Mouse (Mus musculus) testis, adult 10 weeks (tissue): ENCODE results near the gene Gm27021. TPM values are rescaled to one million over a fixed set of nuclear protein-coding genes. Genes with fewer than 3 reads are reported as not detected.

ENCODE experiments used
- polyA plus RNA-seq: library from polyadenylated mRNA; stranded (reverse); fragments of 350-450 nt; fragmentation: Illumina TruSeq; extraction: RNeasy Lipid Tissue Mini Kit (QIAGEN cat#74804); gene quantifications from one replicate; pipeline ENCODE4 v1.2.3, GENCODE M21; 2014; ENCODE audit warnings: low read depth, low replicate concordance

Gm27021 gene
- polyA plus RNA-seq = not detected

GRCm38 (mm10) chr8:120667561-120668373 is at the start of gene Gm27021, which contains the start of gene Cox4i1:
Gene Gm27021 (minus strand): TSS chr8:120668079.
Gene Cox4i1 (plus strand): TSS chr8:120668222.

GRCm38 (mm10) chr8:120668374-120668905 is 561 bp upstream of the Gm27021 start, which contains the start of gene Emc8:
Gene Emc8 (minus strand): TSS chr8:120668573.

GRCm38 (mm10) chr8:120647532-120647931 is 20.3 kb downstream of the Gm27021 start, which contains the start of gene 1190005I06Rik:
Gene 1190005I06Rik (minus strand): TSS chr8:120647632.

GRCm38 (mm10) chr8:120588908-120589771 is 78.7 kb downstream of the Gm27021 start, which contains the start of gene Gins2:
Gene Gins2 (minus strand): TSS chr8:120589304.

Other genes with a start within 250 kb of the Gm27021 start
- gene Gins2, start 78.8 kb downstream of the Gm27021 start, polyA plus RNA-seq = 0.74 TPM
- not detected for gene 1190005I06Rik, start 20.4 kb downstream of the Gm27021 start, polyA plus RNA-seq
- gene Cox4i1, start 143 bp upstream of the Gm27021 start, polyA plus RNA-seq = 25.1 TPM
- 3.1 TPM for gene Emc8, start 494 bp upstream of the Gm27021 start, polyA plus RNA-seq
- 0.76 TPM for gene Irf8, start 68.3 kb upstream of the Gm27021 start, polyA plus RNA-seq